Mouse (Mus musculus): ENCODE measurements around the gene Casd1.

- no peak for TF ChIP-seq NELFE (IDR thresholded peaks at IDR 0.05; ENCODE audit: low read depth, low read length)
- no peak for TF ChIP-seq CTCF (conservative IDR thresholded peaks at IDR 0.05 in 1 of 2, IDR thresholded peaks at IDR 0.05 in 1 of 2; ENCODE audit: low read depth in 2 of 2, low read length in 2 of 2)
- no peak for TF ChIP-seq POLR2A (IDR thresholded peaks at IDR 0.05; ENCODE audit: low read depth, low read length)
- no peak for TF ChIP-seq BHLHE40 (IDR thresholded peaks at IDR 0.05; ENCODE audit: low read depth, low read length)
- no peak for TF ChIP-seq EP300 (IDR thresholded peaks at IDR 0.05; ENCODE audit: low read length)
- TF ChIP-seq ELF1 (IDR thresholded peaks at IDR 0.05; ENCODE audit: low read depth, low read length), result no peak
- no peak for TF ChIP-seq MEF2A (IDR thresholded peaks at IDR 0.05; ENCODE audit: borderline replicate concordance, low read depth, low read length)
- no peak for TF ChIP-seq POLR2AphosphoS2 (IDR thresholded peaks at IDR 0.05; ENCODE audit: low read depth, low read length)
- no peak for TF ChIP-seq MAFK (IDR thresholded peaks at IDR 0.05; ENCODE audit: insufficient replicate concordance, low read length)
- TF ChIP-seq USF1 (IDR thresholded peaks at IDR 0.05; ENCODE audit: low read depth, low read length), result no peak
- no peak for TF ChIP-seq E2F4 (IDR thresholded peaks at IDR 0.05; ENCODE audit: insufficient replicate concordance, low read depth, low read length)
- no peak for TF ChIP-seq GABPA (IDR thresholded peaks at IDR 0.05; ENCODE audit: insufficient replicate concordance, low read depth, low read length)
- TF ChIP-seq KAT2A (IDR thresholded peaks at IDR 0.05; ENCODE audit: insufficient replicate concordance, low read length), result no peak
- no peak for TF ChIP-seq SMC3 (IDR thresholded peaks at IDR 0.05; ENCODE audit: low read depth, low read length)
Observed at GRCm38 (mm10) chr6:4561156-4561555, 39.5 kb upstream of the Casd1 start.
